35 mouse cellular contexts compared by ENCODE assay signal in genomic region chr6:148459636-148460035, GRCm38 (mm10).
"Had no signal": no experiment of that assay in that cellular context is flagged by ENCODE, and none has a peak within 500 bp of the region (broad histone marks: within the 10 kb centered on the region; RNA-seq: fewer than 3 reads in every experiment).

No protein-coding gene starts in this region.

- H3K9me3 ChIP-seq: heart, embryonic 15.5 days; hindbrain, embryonic 12.5 days; hindbrain, embryonic 15.5 days; intestine, embryonic 15.5 days had no signal

- H3K4me1 ChIP-seq: heart, embryonic 10.5 days; heart, embryonic 12.5 days; heart, embryonic 13.5 days; heart, embryonic 15.5 days; hindbrain, embryonic 10.5 days; hindbrain, embryonic 12.5 days; hindbrain, embryonic 13.5 days; hindbrain, embryonic 15.5 days; intestine, embryonic 15.5 days; kidney, embryonic 15.5 days had no signal

- H3K27ac ChIP-seq: heart, embryonic 10.5 days; heart, embryonic 13.5 days; heart, embryonic 15.5 days; hindbrain, embryonic 10.5 days; hindbrain, embryonic 12.5 days; hindbrain, embryonic 13.5 days; hindbrain, embryonic 14.5 days; hindbrain, embryonic 15.5 days; hindbrain, postnatal 0 days; intestine, embryonic 15.5 days; kidney, embryonic 15.5 days; kidney, postnatal 0 days; layer of hippocampus, adult 2 months had no signal

- H3K4me3 ChIP-seq: heart, embryonic 10.5 days; heart, embryonic 12.5 days; heart, embryonic 13.5 days; heart, embryonic 15.5 days; hindbrain, embryonic 10.5 days; hindbrain, embryonic 12.5 days; hindbrain, embryonic 13.5 days; hindbrain, embryonic 15.5 days; intestine, embryonic 15.5 days; kidney, embryonic 15.5 days; layer of hippocampus, adult 2 months had no signal

- H3K4me2 ChIP-seq: heart, embryonic 11.5 days; heart, embryonic 12.5 days; heart, embryonic 13.5 days; heart, embryonic 15.5 days; hindbrain, embryonic 12.5 days; hindbrain, embryonic 13.5 days; hindbrain, embryonic 14.5 days; hindbrain, embryonic 15.5 days; intestine, embryonic 15.5 days; kidney, embryonic 15.5 days had no signal

- H3K27me3 ChIP-seq: heart, embryonic 12.5 days; heart, embryonic 13.5 days; heart, embryonic 15.5 days; hindbrain, embryonic 12.5 days; hindbrain, embryonic 13.5 days; hindbrain, embryonic 15.5 days; intestine, embryonic 15.5 days; kidney, embryonic 15.5 days had no signal

- H3K36me3 ChIP-seq: heart, embryonic 12.5 days; heart, embryonic 13.5 days; heart, embryonic 15.5 days; hindbrain, embryonic 10.5 days; hindbrain, embryonic 12.5 days; hindbrain, embryonic 13.5 days; hindbrain, embryonic 15.5 days; intestine, embryonic 15.5 days; kidney, embryonic 15.5 days had no signal

- DNase-seq: heart, postnatal 10 days; heart, postnatal 14 days; heart, postnatal 36 days; heart, postnatal 4 days; kidney, adult 11 months; kidney, adult 18-20 months; kidney, adult 2 months; kidney, adult 8-10 months; kidney, adult 9 months; kidney, postnatal 10 days; kidney, postnatal 14 days; kidney, postnatal 25 days; kidney, postnatal 36 days; kidney, postnatal 4 days; layer of hippocampus, adult 9-11 months; layer of hippocampus, postnatal 36 days had no signal

- H3K9ac ChIP-seq: heart, embryonic 12.5 days; heart, embryonic 13.5 days; heart, embryonic 15.5 days; hindbrain, embryonic 12.5 days; hindbrain, embryonic 13.5 days; hindbrain, embryonic 14.5 days; hindbrain, embryonic 15.5 days; intestine, embryonic 15.5 days; kidney, embryonic 15.5 days had no signal

- ATAC-seq: hindbrain, embryonic 16.5 days; hindbrain, postnatal 0 days; inflammation-experienced regulatory T-cells, adult 6 months; intestine, embryonic 15.5 days; intestine, embryonic 16.5 days; intestine, postnatal 0 days had no signal
